Mouse (Mus musculus): ENCODE results near the gene Mfsd11.

Gene Mfsd11

DNA sequence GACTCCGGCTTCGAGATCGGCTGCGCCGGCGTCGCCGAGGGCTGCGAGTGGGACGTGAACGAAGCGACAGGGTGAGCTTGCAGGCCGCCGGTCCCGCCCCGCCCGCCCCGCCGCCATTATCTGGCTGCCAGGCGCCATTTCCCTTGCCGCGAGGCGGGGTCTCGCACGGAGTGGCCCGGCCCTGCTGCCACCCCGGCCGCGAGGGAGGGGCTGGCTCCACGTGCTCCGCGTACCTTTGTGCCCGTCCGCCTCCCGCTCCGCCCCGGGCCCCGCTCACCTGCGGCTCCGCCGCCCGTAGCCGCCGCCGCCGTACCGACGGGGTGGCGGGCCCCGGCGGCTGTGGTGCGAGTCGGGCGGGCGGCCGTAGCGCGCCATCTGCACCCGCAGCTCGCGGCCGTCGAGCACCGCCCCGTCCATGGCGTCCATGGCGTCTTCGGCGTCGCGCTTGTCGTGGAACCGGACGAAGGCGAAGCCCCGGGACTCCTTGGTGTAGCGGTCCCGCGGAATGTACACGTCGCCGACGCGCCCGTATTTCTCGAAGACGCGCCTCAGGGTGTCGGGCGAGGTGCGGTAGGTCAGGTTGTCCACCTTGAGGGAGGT, at the start of gene Mfsd11:
Mfsd11 (plus strand) TSS at position 150 of the 600 bp plus-strand sequence.
- in situ Hi-C loops (cut with MboI, MseI), result no loop called here

GRCm38 (mm10) chr11:116802709-116803108, 49.5 kb upstream of the Mfsd11 start:
- in situ Hi-C loops (cut with MboI, MseI), result no loop called here

DNA sequence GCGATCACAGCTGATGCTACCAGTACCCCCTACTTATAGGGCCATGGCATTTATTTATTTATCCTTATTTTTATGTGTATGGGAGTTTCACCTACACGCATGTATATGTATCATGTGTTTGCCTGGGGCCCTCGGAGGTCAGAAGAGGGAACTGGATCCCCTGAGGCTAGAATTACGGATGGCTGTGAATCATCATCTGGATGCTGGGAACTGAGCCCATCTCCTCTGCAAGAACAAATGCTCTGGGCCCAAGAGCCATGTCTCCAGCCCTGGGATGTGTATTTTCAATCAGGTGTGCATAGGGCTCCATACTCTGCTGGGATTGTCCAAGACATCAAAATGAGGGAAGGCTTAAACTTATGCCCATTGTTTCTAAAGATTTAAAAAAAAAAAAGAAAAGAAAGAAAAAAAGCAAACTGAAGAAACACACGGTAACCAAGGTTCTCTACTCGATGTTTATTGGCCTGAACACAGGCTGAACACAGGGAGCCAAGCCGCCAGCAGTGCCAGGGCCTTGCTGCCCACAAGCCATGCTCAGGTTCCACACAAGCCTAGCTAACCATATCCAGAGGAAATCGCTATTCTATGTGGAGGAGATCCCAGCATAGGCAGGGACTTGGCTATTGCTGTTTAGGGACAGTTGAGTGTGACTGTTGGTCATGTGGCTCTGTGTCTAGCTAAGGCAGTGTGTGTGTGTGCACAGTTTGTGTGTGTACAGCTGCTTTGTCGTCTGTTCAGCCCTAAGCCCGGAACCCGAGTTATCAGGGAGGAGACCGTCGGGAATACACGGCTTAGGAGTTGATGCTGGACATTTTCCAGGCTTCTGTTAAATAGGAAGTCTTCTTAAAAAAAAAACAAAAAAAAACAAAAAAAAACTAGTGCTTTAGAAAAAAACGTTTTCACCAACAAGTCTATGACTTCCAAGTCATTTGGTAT, 45.8 kb upstream of the Mfsd11 start:
- in situ Hi-C loops (cut with MboI, MseI), result loop anchor here (5.0 kb wide), 1 partner anchor 159 kb away; no protein-coding TSS in a partner anchor

- in situ Hi-C loops (cut with MboI, MseI), result loop anchor here (5.0 kb wide), 1 partner anchor 160 kb away; no protein-coding TSS in a partner anchor
Observed at GRCm38 (mm10) chr11:116807116-116807515, 45.1 kb upstream of the Mfsd11 start.

DNA sequence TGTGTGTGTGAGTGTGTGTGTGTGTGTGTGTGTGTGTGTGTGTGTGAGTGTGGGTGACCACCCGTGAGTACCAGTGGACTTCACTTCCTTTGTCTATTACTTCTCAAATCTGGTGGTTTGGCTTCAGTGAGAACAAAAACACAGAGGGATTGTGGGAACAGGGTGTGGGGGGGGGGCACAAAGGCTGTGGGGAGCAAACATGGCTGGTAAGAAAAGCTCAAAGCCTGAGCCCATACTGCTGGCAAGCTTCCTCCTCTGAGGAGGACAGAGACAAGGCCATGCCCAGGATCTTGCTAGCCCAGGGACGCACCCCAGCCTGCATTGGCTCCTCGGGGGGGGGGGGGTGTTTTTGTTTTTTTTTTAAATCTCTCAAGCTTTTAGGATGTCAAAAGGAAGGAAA, 44.7 kb upstream of the Mfsd11 start:
- in situ Hi-C loops (cut with MboI, MseI), result loop anchor here (5.0 kb wide), 1 partner anchor 160 kb away; no protein-coding TSS in a partner anchor

DNA sequence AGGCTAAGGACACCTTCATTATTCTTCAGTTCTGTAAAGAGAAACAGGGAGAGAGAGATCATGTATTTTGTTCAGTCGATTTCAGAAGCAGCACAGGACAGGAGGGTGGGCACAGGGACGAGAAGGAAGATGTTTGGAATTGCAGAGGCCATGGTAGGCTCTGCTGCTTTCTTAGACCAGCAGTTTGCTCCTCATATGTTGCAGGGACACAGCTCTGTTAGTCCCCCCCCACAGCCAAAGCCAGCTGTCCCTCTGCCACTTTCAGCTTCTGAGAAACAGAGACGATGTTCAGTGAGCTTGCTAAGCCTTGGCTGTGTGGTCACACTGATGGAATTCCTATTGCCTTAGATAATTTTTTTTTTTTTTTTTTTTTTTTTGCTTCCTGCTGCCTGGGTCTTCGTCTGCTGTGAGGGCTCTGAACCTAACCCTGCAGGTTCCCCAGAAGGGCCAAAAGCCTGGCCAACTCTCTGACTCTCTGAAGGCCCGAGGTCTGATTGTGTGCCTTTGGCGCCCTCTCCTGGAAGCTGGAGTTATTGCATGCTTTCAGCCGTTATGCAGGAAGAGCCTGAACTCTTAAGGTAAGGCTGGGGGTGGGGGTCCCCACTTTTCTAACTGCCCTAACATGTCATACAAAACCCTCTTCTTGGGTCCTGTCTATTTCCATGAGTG, 44.2 kb upstream of the Mfsd11 start:
- in situ Hi-C loops (cut with MboI, MseI), result loop anchor here (5.0 kb wide), 1 partner anchor 161 kb away; no protein-coding TSS in a partner anchor

GRCm38 (mm10) chr11:116808811-116809395, 43.3 kb upstream of the Mfsd11 start:
- in situ Hi-C loops (cut with MboI, MseI), result loop anchor here (5.0 kb wide), 1 partner anchor 162 kb away; no protein-coding TSS in a partner anchor

GRCm38 (mm10) chr11:116809520-116809919, 42.7 kb upstream of the Mfsd11 start:
- in situ Hi-C loops (cut with MboI, MseI), result loop anchor here (5.0 kb wide), 1 partner anchor 162 kb away; no protein-coding TSS in a partner anchor

DNA sequence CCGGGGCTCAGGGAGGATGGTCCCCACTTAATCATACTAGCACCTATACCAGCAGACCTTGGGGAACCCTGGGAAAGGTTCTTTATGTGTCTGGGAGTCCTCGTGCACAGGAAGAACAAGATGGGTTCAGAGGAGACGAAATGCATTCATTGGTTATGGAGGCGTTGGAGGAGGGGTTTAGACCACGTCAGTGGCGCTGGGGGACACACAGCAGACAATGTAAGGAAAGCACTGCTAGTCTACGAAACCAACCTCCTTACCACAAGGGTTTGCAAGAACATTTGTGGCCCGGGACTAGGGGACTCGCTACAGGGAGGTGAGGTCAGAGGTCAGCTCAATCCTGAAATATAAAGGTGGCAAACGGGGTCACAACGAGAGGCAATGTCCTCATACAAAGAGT, 41.7 kb upstream of the Mfsd11 start:
- in situ Hi-C loops (cut with MboI, MseI), result no loop called here

DNA sequence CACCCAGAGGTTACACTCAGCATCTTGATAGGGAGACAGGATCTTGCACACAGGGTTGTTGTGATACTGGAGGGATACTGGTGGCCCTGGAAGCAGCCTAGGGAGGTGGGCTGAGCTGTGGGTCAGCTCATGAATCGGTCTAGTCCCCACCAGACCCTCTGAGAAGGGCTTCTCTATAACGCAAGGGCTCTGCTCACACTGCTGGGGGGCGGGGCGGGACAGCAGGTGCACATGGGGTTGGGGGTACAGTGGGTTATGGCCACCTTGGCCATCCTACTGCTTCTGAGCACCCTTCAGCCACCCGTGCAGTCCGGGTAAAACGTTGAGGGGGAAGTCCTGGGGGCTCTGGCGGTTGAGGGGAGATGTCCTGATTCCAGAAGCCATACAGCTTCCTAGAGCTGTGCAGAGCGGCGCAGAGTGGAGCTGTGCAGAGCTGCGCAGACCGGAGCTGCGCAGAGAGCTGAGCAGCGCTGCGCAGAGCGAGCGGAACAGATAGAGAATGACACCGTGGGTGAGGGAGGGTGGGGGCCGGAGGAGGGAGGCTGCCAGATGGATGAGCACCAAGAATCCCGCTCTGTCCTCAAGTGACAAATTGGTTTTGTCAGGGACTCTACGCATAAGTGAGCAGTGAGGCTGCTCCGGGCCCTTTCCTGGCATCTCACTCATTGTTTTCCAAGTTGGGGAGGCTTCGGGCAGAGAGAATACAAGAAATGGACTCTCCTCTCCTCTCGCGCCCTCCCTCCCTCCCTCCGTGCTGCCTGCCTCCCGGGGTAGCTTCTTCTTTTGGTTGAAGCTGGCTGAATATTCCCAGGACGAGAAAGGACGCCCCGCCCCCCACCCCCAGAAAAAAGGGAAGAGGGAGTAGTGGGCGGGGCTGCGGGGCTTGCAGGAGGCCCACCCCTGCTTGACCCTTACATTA, 41.0 kb upstream of the Mfsd11 start:
- in situ Hi-C loops (cut with MboI, MseI), result no loop called here

GRCm38 (mm10) chr11:116812793-116813529, 39.3 kb upstream of the Mfsd11 start:
- in situ Hi-C loops (cut with MboI, MseI), result no loop called here

GRCm38 (mm10) chr11:116813610-116814009, 38.6 kb upstream of the Mfsd11 start:
- in situ Hi-C loops (cut with MboI, MseI), result no loop called here

DNA sequence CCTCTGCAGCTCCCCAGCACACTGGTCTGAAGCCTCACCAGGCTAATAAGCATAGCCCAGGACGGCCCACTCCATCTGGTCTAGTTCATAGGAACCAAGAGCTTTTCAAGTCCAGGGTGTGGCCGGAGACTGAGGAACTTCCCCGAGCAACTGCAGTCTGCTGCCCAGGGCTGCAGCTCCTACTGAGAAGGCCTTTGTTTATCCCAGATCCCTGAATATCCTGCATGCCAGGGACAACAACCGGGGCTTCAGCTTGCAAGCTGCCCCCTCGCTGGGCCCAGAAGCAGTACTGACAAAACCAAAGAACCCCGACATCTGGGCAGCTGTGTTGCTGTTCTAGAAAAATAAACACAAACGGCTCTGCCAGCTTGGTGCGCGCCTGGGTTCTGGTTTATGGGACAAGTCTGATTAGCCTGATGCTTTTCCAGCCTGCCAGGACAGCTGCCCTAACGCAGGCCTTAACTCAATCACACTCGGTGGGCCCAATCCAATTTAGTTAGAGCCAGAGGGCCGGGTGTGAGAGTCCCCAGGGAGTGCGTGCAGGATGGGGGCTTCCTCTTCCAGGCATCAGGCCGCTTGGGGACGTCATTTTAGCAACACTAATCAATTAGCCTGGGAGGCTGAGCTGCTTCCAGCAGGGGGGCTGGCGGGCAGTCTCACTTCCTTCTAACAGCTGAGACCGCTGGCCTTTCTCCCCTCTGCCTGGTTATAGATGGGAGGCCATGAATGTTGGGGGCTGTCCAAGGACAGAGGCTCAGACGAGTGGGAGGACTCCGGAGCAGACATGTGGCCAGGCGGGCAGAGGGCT, 38.0 kb upstream of the Mfsd11 start:
- in situ Hi-C loops (cut with MboI, MseI), result no loop called here

DNA sequence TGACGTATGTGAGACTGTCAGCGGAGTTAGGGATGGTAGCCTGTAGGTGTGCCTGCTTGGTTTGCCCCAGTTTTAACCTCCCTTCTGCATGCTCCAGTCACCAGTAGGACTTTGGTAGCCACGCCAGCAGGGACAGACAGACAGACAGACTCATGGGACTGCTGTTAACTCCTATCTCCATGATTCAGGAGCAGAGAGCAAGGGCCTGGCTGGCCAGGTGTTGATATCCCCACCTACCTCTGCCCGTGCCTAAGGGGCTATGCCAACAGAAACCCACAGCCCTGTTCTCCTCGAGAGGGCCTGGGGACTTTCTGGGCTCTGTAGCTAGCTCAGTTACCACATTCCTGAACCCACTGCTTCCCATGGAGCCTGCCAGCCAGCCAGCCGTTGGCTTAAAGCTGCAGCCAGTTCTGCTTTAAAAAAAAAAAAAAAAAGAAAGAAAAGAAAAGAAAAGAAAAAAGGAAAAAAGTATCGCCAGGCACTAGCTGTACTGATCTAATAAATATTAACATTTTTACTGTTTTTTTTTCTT, 37.3 kb upstream of the Mfsd11 start:
- in situ Hi-C loops (cut with MboI, MseI), result no loop called here

GRCm38 (mm10) chr11:116816769-116817168, 35.5 kb upstream of the Mfsd11 start:
- in situ Hi-C loops (cut with MboI, MseI), result no loop called here

- in situ Hi-C loops (cut with MboI, MseI), result no loop called here
Observed at GRCm38 (mm10) chr11:116817567-116817966, 34.7 kb upstream of the Mfsd11 start.

DNA sequence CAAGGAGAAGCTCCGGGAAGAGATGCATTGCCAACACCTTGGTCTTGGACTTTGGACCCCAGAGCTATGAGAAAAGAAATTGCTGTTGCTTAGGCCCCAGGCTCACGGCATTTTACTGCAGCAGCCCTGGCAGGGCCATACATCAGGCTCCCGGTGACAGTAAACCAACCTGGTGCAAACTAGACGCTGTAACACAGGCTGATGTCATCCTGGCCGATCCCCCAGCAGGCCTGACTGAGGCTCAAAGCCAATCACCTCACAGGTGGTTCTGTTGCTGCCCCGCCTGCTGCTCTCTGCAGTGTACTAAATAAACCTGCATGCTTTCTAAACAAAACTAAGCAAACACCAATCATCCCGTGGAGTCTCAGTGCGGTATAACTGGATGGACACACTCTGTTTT, 33.5 kb upstream of the Mfsd11 start:
- in situ Hi-C loops (cut with MboI, MseI), result no loop called here

GRCm38 (mm10) chr11:116819932-116820593, 32.2 kb upstream of the Mfsd11 start:
- in situ Hi-C loops (cut with MboI, MseI), result no loop called here
